Mouse (Mus musculus) small intestine, adult 2 months (tissue): Measurements from ENCODE around the gene Toe1. TPM values are rescaled to one million over a fixed set of nuclear protein-coding genes. Genes with fewer than 3 reads are reported as not detected.

Source experiments
- H3K27ac ChIP-seq: fragments of 200-500 bp; 2 replicates; pipeline ENCODE4 v1.5.1; 2012; ENCODE audit warnings: low read depth, low read length, control low read depth, inconsistent platforms; ENCODE audit not compliant: insufficient read depth
- H3K27me3 ChIP-seq: fragments of 200-500 bp; 2 replicates; pipeline ENCODE4 v1.6.1; 2012; ENCODE audit warnings: mild to moderate bottlenecking, moderate library complexity, low read length, inconsistent platforms; ENCODE audit not compliant: control insufficient read depth, insufficient read depth
- H3K36me3 ChIP-seq: fragments of 200-500 bp; 2 replicates; pipeline ENCODE4 v1.6.1; 2012; ENCODE audit warnings: mild to moderate bottlenecking, low read length, control low read depth, inconsistent platforms; ENCODE audit not compliant: control insufficient read depth, insufficient read depth
- H3K4me1 ChIP-seq: fragments of 200-500 bp; 2 replicates; pipeline ENCODE4 v1.6.1; 2012; ENCODE audit warnings: low read length, inconsistent platforms, mixed read lengths; ENCODE audit not compliant: control insufficient read depth, insufficient read depth, insufficient read length
- H3K4me3 ChIP-seq: fragments of 200-500 bp; 2 replicates; pipeline ENCODE4 v1.5.1; 2012; ENCODE audit warnings: low read depth, mild to moderate bottlenecking, control low read depth, inconsistent platforms, low read length, moderate library complexity
- CTCF ChIP-seq: fragments of 200-500 bp; IDR thresholded peaks from 2 replicates; pipeline ENCODE4 v1.5.1; 2012; ENCODE audit warnings: low read depth, mild to moderate bottlenecking, control low read depth, inconsistent platforms, low read length, moderate library complexity, mixed read lengths; ENCODE audit not compliant: insufficient replicate concordance, insufficient read length; ENCODE audit errors: extremely low read depth
- POLR2A ChIP-seq: fragments of 200-500 bp; IDR thresholded peaks from 2 replicates; pipeline ENCODE4 v1.6.1; 2012; ENCODE audit warnings: low read depth, mild to moderate bottlenecking, control low read depth, inconsistent platforms, low read length, moderate library complexity
- WGBS: fragments of 180-500 bp; shearing (Covaris S2); methylation state at CpG from one replicate; pipeline ENCODE4 v1.1.7; 2018; 5-methylcytosine and 5-hydroxymethylcytosine counted together
- polyA plus RNA-seq: library from polyadenylated mRNA; depleted of rRNA; stranded (reverse); fragments of >200 nt; gene quantifications from 2 replicates; pipeline ENCODE4 v1.2.3, GENCODE M21; 2012

Toe1 gene
- polyA plus RNA-seq, 1 experiment, result 11.6 TPM

GRCm38 (mm10) chr4:116838999-116839398 is 31.6 kb upstream of the Toe1 start:
- H3K4me1 ChIP-seq, result no peaks in the 10 kb centered on the region; the same call in 1 of the 2 replicates
- H3K27ac ChIP-seq, result no peak overlapping the region
- H3K27me3 ChIP-seq, result no peaks in the 10 kb centered on the region
- H3K4me3 ChIP-seq, result no peak overlapping the region
- TF ChIP-seq POLR2A, result no peak
- no peak for TF ChIP-seq CTCF
- WGBS, result 14% methylated on average over 2 of the region's 2 CpGs
- no peaks in the 10 kb centered on the region for H3K36me3 ChIP-seq

- Histone ChIP-seq H3K4me1 (peaks cover 8% of the 10 kb centered on the region; the same call in 1 of the 2 replicates), H3K27me3 (no peaks in the 10 kb centered on the region), H3K27ac (no peak overlapping the region), H3K36me3 (no peaks in the 10 kb centered on the region), H3K4me3 (no peak overlapping the region)
- WGBS, result 50% methylated on average over 6 of the region's 6 CpGs
- TF ChIP-seq CTCF, result no peak
- no peak for TF ChIP-seq POLR2A
These were observed 22.6 kb upstream of the Toe1 start for GRCm38 (mm10) chr4:116830070-116830368.

- H3K4me1 ChIP-seq, result peaks cover 9% of the 10 kb centered on the region; the same call in 1 of the 2 replicates
- no peak overlapping the region for H3K4me3 ChIP-seq
- 42% methylated on average over 6 of the region's 6 CpGs for WGBS
- no peaks in the 10 kb centered on the region for H3K27me3 ChIP-seq
- H3K36me3 ChIP-seq, result no peaks in the 10 kb centered on the region
- no peak overlapping the region for H3K27ac ChIP-seq
- no peak for TF ChIP-seq POLR2A
- TF ChIP-seq CTCF, result no peak
These were observed 22.1 kb upstream of the Toe1 start for GRCm38 (mm10) chr4:116829364-116830069.

- TF ChIP-seq POLR2A (no peak), CTCF (peak; percentile 71; the same call in 1 of the 2 replicates)
- under 1% methylated on average over 4 of the region's 4 CpGs for WGBS
- Histone ChIP-seq H3K27me3 (no peaks in the 10 kb centered on the region), H3K36me3 (no peaks in the 10 kb centered on the region), H3K27ac (no peak overlapping the region), H3K4me1 (peaks cover 18% of the 10 kb centered on the region; the same call in 1 of the 2 replicates), H3K4me3 (no peak overlapping the region)
These were observed 20.4 kb upstream of the Toe1 start for GRCm38 (mm10) chr4:116827819-116828218.

GRCm38 (mm10) chr4:116824541-116825004 is 17.1 kb upstream of the Toe1 start:
- 2% methylated on average over 29 of the region's 29 CpGs for WGBS
- TF ChIP-seq CTCF (no peak), POLR2A (peak; percentile 87)
- H3K4me3 ChIP-seq, result peak overlapping the region; percentile 73

DNA sequence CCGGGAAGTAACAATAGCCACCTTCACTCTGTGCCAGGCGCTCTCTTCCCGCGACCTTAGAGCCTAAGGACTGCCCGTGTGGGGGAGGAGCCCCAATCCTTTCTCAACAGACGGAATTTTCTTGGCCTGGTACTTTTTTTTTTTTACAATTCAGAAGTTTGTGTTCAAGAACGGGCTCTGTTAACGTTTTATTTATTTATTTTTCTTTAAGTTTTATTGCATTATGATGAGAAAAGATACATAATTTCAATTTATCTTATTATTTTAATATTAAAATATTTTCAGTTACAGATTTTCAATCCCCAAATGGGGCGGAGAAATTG is 14.2 kb upstream of the Toe1 start, which contains the start of gene Hpdl:
Gene Hpdl (minus strand): TSS at position 14 of the 323 bp plus-strand sequence.
- 6% methylated on average over 9 of the region's 9 CpGs for WGBS
- Histone ChIP-seq H3K4me1 (peaks cover 31% of the 10 kb centered on the region), H3K27ac (peak within 1 kb of the TSS; percentile 84), H3K27me3 (no peaks in the 10 kb centered on the region), H3K36me3 (no peaks in the 10 kb centered on the region), H3K4me3 (peak within 1 kb of the TSS; percentile 70)
- TF ChIP-seq CTCF (no peak), POLR2A (no peak)

More at GRCm38 (mm10) chr4:116824541-116825004, 17.1 kb upstream of the Toe1 start:
- peaks cover 31% of the 10 kb centered on the region for H3K4me1 ChIP-seq
- H3K27ac ChIP-seq, result peak overlapping the region; percentile 70
- no peaks in the 10 kb centered on the region for H3K27me3 ChIP-seq
- no peaks in the 10 kb centered on the region for H3K36me3 ChIP-seq

GRCm38 (mm10) chr4:116820902-116821693 is 13.7 kb upstream of the Toe1 start:
- H3K27ac ChIP-seq, result no peak overlapping the region
- peaks cover 31% of the 10 kb centered on the region for H3K4me1 ChIP-seq
- H3K27me3 ChIP-seq, result no peaks in the 10 kb centered on the region
- under 1% methylated on average over 51 of the region's 51 CpGs for WGBS
- H3K4me3 ChIP-seq, result peak overlapping the region; percentile 70
- H3K36me3 ChIP-seq, result no peaks in the 10 kb centered on the region
- TF ChIP-seq CTCF (peak; percentile 34; the same call in 1 of the 2 replicates), POLR2A (no peak)
